Mouse (Mus musculus): ENCODE measurements around the gene Sele. TPM values are rescaled to one million over a fixed set of nuclear protein-coding genes. Genes with fewer than 3 reads are reported as not detected.

The Sele gene
- polyA plus RNA-seq, 1 experiment from 2014 or later = not detected

DNA sequence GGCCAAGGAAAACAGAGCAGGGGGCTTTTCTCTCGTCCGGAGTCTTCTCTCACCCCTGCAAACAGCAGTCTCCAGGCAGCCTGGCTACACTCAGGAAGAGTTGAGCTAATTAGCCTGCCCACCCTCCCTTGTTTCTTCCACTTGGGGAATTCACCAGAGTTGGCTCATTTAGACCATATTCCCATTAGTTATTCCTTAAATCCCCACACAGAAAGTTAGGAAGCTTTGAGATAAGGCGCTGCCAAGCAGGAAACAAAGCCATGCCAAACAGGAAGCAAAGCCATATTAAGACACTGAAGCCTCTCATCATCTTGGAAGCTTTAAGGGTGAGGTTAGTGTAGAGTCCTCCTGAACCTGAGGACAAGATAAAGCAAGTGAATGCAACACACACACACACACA lies 4.5 kb upstream of the Sele start:
- H3K9me3 ChIP-seq (replicated peaks) = no peaks in the 10 kb centered on the region
- no peak for ATAC-seq
- no peak overlapping the region for H3K4me2 ChIP-seq
- H3K9ac ChIP-seq = no peak overlapping the region
- H3K4me3 ChIP-seq = no peak overlapping the region
- WGBS (ENCODE audit: insufficient replicate concordance) = 49% methylated on average over 3 of the region's 3 CpGs
- H3K4me1 ChIP-seq = no peaks in the 10 kb centered on the region
- no peak overlapping the region for H3K27ac ChIP-seq
- no peaks in the 10 kb centered on the region for H3K27me3 ChIP-seq (replicated peaks)
- no peaks in the 10 kb centered on the region for H3K36me3 ChIP-seq

DNA sequence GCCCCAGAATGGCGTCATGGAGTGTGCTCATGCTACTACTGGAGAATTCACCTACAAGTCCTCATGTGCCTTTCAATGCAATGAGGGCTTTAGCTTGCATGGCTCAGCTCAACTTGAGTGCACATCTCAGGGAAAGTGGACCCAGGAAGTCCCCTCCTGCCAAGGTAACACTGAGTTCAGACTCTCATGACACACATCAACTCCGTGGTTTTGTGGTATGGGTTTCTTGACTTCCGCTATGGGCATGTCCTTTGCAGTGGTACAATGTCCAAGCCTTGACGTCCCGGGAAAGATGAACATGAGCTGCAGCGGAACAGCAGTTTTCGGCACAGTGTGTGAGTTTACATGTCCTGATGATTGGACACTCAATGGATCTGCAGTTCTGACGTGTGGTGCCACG lies 5.5 kb downstream of the Sele start:
- Histone ChIP-seq H3K4me3 (no peak overlapping the region), H3K4me2 (no peak overlapping the region), H3K9me3 (replicated peaks) (no peaks in the 10 kb centered on the region), H3K27me3 (replicated peaks) (no peaks in the 10 kb centered on the region), H3K9ac (no peak overlapping the region), H3K4me1 (no peaks in the 10 kb centered on the region), H3K36me3 (no peaks in the 10 kb centered on the region), H3K27ac (no peak overlapping the region)
- ATAC-seq = no peak
- 64% methylated on average over 9 of the region's 9 CpGs for WGBS (ENCODE audit: insufficient replicate concordance)

- Histone ChIP-seq H3K27me3 (replicated peaks) (no peaks in the 10 kb centered on the region), H3K27ac (no peak overlapping the region), H3K36me3 (no peaks in the 10 kb centered on the region), H3K9me3 (replicated peaks) (no peaks in the 10 kb centered on the region), H3K4me1 (no peaks in the 10 kb centered on the region), H3K4me2 (no peak overlapping the region), H3K4me3 (no peak overlapping the region), H3K9ac (no peak overlapping the region)
- WGBS (ENCODE audit: insufficient replicate concordance) = 19% methylated on average over 2 of the region's 2 CpGs
- no peak for ATAC-seq
Measured at GRCm38 (mm10) chr1:164054800-164055199, 6.8 kb downstream of the Sele start.

GRCm38 (mm10) chr1:164060071-164060470 lies 12.0 kb downstream of the Sele start:
- Histone ChIP-seq H3K9ac (no peak overlapping the region), H3K27me3 (replicated peaks) (no peaks in the 10 kb centered on the region)
- 51% methylated on average over 4 of the region's 4 CpGs for WGBS (ENCODE audit: insufficient replicate concordance)

DNA sequence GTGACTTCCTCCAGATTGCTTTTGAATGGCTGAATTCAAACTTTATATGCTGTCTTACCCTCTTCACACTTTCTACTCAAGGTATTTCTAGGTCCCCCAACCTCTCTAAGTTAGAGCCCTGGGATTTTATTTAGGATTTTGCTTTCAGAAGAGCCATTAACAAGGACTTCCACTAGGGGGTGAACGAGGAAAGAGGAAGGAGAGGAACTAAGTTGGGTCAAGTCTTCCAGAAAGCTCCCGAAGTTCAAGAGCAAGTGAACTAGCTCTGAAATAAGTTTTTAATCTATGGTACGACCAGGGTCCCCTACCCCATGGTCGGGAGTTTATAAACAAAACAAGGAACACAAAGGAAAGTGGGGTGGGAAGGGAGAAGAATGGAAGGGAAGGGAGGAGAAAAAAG lies 13.2 kb downstream of the Sele start:
- H3K4me2 ChIP-seq = no peak overlapping the region
- ATAC-seq = no peak
- no peak overlapping the region for H3K4me3 ChIP-seq

More at GRCm38 (mm10) chr1:164060071-164060470, 12.0 kb downstream of the Sele start:
- ATAC-seq = no peak
- Histone ChIP-seq H3K4me3 (no peak overlapping the region), H3K9me3 (replicated peaks) (no peaks in the 10 kb centered on the region), H3K36me3 (no peaks in the 10 kb centered on the region), H3K4me2 (no peak overlapping the region), H3K27ac (no peak overlapping the region), H3K4me1 (no peaks in the 10 kb centered on the region)

GRCm38 (mm10) chr1:164061925-164062324 lies 13.9 kb downstream of the Sele start, which contains the start of gene Sell:
Sell (plus strand) TSS chr1:164061982.
- H3K9ac ChIP-seq = no peak within 1 kb of the TSS
- H3K36me3 ChIP-seq = no peaks in the 10 kb centered on the region
- H3K4me3 ChIP-seq = no peak within 1 kb of the TSS
- WGBS (ENCODE audit: insufficient replicate concordance) = 55% methylated on average over 4 of the region's 4 CpGs
- H3K9me3 ChIP-seq (replicated peaks) = no peaks in the 10 kb centered on the region
- H3K27me3 ChIP-seq (replicated peaks) = no peaks in the 10 kb centered on the region
- no peak within 1 kb of the TSS for H3K4me2 ChIP-seq
- H3K4me1 ChIP-seq = no peaks in the 10 kb centered on the region
- no peak for ATAC-seq
- H3K27ac ChIP-seq = no peak within 1 kb of the TSS

More for the DNA sequence above, 13.2 kb downstream of the Sele start:
- Histone ChIP-seq H3K9ac (no peak overlapping the region), H3K36me3 (no peaks in the 10 kb centered on the region), H3K4me1 (no peaks in the 10 kb centered on the region), H3K9me3 (replicated peaks) (no peaks in the 10 kb centered on the region), H3K27ac (no peak overlapping the region), H3K27me3 (replicated peaks) (no peaks in the 10 kb centered on the region)
- 10% methylated on average over 4 of the region's 4 CpGs for WGBS (ENCODE audit: insufficient replicate concordance)

DNA sequence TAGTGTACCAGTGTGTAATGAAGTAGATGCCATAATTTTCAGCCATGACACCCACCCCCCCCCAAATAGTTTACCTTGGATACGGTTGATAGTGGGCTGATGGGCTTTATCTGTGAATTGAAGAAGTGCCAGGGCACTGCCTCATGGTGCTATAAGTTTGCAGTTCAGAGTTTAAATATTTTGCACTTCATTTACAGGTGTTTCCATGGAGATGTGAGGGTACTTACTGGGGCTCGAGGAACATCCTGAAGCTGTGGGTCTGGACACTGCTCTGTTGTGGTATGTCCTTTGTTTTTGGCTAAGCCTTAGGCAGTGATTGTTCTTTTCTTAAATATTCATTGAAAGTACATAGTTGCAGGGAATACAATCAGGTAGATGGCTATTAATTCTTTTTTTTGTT lies 14.8 kb downstream of the Sele start:
- Histone ChIP-seq H3K27ac (no peak overlapping the region), H3K4me1 (no peaks in the 10 kb centered on the region), H3K36me3 (no peaks in the 10 kb centered on the region), H3K9ac (no peak overlapping the region), H3K4me3 (no peak overlapping the region), H3K4me2 (no peak overlapping the region), H3K27me3 (replicated peaks) (no peaks in the 10 kb centered on the region), H3K9me3 (replicated peaks) (no peaks in the 10 kb centered on the region)
- no peak for ATAC-seq
- 49% methylated on average over 2 of the region's 2 CpGs for WGBS (ENCODE audit: insufficient replicate concordance)

- 31% methylated on average over 3 of the region's 3 CpGs for WGBS (ENCODE audit: insufficient replicate concordance)
- no peak overlapping the region for H3K4me2 ChIP-seq
- H3K4me3 ChIP-seq = no peak overlapping the region
- H3K9me3 ChIP-seq (replicated peaks) = no peaks in the 10 kb centered on the region
- no peaks in the 10 kb centered on the region for H3K36me3 ChIP-seq
- H3K27ac ChIP-seq = no peak overlapping the region
- H3K27me3 ChIP-seq (replicated peaks) = no peaks in the 10 kb centered on the region
- no peak overlapping the region for H3K9ac ChIP-seq
- no peak for ATAC-seq
- no peaks in the 10 kb centered on the region for H3K4me1 ChIP-seq
Measured at GRCm38 (mm10) chr1:164063745-164064144, 15.7 kb downstream of the Sele start.

GRCm38 (mm10) chr1:164069261-164069660 lies 21.2 kb downstream of the Sele start:
- Histone ChIP-seq H3K4me2 (no peak overlapping the region), H3K4me3 (no peak overlapping the region)
- ATAC-seq = no peak

GRCm38 (mm10) chr1:164070461-164070860 lies 22.4 kb downstream of the Sele start:
- ATAC-seq = no peak
- no peak overlapping the region for H3K4me3 ChIP-seq
- no peaks in the 10 kb centered on the region for H3K9me3 ChIP-seq (replicated peaks)

More at GRCm38 (mm10) chr1:164069261-164069660, 21.2 kb downstream of the Sele start:
- no peaks in the 10 kb centered on the region for H3K27me3 ChIP-seq (replicated peaks)
- H3K9ac ChIP-seq = no peak overlapping the region
- H3K36me3 ChIP-seq = no peaks in the 10 kb centered on the region
- peaks cover 6% of the 10 kb centered on the region; the same call in 1 of the 2 replicates for H3K4me1 ChIP-seq
- no peak overlapping the region for H3K27ac ChIP-seq
- H3K9me3 ChIP-seq (replicated peaks) = no peaks in the 10 kb centered on the region

GRCm38 (mm10) chr1:164071111-164071510 lies 23.1 kb downstream of the Sele start:
- Histone ChIP-seq H3K4me2 (no peak overlapping the region), H3K4me1 (peaks cover 6% of the 10 kb centered on the region; the same call in 1 of the 2 replicates), H3K27ac (no peak overlapping the region), H3K27me3 (replicated peaks) (no peaks in the 10 kb centered on the region), H3K36me3 (no peaks in the 10 kb centered on the region), H3K9ac (no peak overlapping the region), H3K9me3 (replicated peaks) (no peaks in the 10 kb centered on the region), H3K4me3 (no peak overlapping the region)
- ATAC-seq = no peak
- 52% methylated on average over 7 of the region's 7 CpGs for WGBS (ENCODE audit: insufficient replicate concordance)

More at GRCm38 (mm10) chr1:164070461-164070860, 22.4 kb downstream of the Sele start:
- WGBS (ENCODE audit: insufficient replicate concordance) = 75% methylated on average over 4 of the region's 4 CpGs
- no peaks in the 10 kb centered on the region for H3K36me3 ChIP-seq
- no peak overlapping the region for H3K9ac ChIP-seq
- H3K4me2 ChIP-seq = no peak overlapping the region
- peaks cover 6% of the 10 kb centered on the region; the same call in 1 of the 2 replicates for H3K4me1 ChIP-seq
- H3K27me3 ChIP-seq (replicated peaks) = no peaks in the 10 kb centered on the region
- no peak overlapping the region for H3K27ac ChIP-seq

DNA sequence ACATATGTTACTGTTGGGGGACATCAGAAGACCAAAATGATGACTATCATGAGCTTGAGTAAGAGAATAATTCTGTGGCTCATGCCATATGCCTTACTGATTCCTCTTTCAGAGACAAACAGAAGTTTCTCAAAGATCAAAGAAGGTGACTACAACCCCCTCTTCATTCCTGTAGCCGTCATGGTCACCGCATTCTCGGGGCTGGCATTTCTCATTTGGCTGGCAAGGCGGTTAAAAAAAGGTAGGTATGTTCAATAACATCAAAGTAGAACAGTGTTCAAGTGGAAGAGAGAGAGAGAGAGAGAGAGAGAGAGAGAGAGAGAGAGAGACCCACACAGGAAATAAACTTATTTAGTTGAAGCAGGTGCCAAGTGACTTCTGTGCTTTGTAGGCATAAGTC lies 24.0 kb downstream of the Sele start:
- no peak overlapping the region for H3K27ac ChIP-seq
- H3K27me3 ChIP-seq (replicated peaks) = no peaks in the 10 kb centered on the region
- no peak for ATAC-seq
- no peaks in the 10 kb centered on the region for H3K9me3 ChIP-seq (replicated peaks)
- 76% methylated on average over 4 of the region's 4 CpGs for WGBS (ENCODE audit: insufficient replicate concordance)
- no peak overlapping the region for H3K4me2 ChIP-seq
- H3K9ac ChIP-seq = no peak overlapping the region
- H3K36me3 ChIP-seq = no peaks in the 10 kb centered on the region
- no peak overlapping the region for H3K4me3 ChIP-seq
- peaks cover 6% of the 10 kb centered on the region; the same call in 1 of the 2 replicates for H3K4me1 ChIP-seq

- Histone ChIP-seq H3K27ac (no peak overlapping the region), H3K9ac (no peak overlapping the region), H3K9me3 (replicated peaks) (no peaks in the 10 kb centered on the region), H3K4me2 (no peak overlapping the region), H3K27me3 (replicated peaks) (no peaks in the 10 kb centered on the region), H3K36me3 (no peaks in the 10 kb centered on the region), H3K4me3 (no peak overlapping the region), H3K4me1 (peaks cover 6% of the 10 kb centered on the region; the same call in 1 of the 2 replicates)
- WGBS (ENCODE audit: insufficient replicate concordance) = 68% methylated on average over 9 of the region's 9 CpGs
- no peak for ATAC-seq
Measured at GRCm38 (mm10) chr1:164073091-164073490, 25.1 kb downstream of the Sele start.
